Mouse (Mus musculus) kidney, postnatal 36 days (tissue): Measurements from ENCODE around the gene Plxnc1.

Experiments
- DNase-seq, 2 experiments: peaks; one replicate each; pipeline ENCODE4 v3.0.0; 2021 to 2022; ENCODE audit warnings: mixed read lengths in 2 of 2

The Plxnc1 gene

DNA sequence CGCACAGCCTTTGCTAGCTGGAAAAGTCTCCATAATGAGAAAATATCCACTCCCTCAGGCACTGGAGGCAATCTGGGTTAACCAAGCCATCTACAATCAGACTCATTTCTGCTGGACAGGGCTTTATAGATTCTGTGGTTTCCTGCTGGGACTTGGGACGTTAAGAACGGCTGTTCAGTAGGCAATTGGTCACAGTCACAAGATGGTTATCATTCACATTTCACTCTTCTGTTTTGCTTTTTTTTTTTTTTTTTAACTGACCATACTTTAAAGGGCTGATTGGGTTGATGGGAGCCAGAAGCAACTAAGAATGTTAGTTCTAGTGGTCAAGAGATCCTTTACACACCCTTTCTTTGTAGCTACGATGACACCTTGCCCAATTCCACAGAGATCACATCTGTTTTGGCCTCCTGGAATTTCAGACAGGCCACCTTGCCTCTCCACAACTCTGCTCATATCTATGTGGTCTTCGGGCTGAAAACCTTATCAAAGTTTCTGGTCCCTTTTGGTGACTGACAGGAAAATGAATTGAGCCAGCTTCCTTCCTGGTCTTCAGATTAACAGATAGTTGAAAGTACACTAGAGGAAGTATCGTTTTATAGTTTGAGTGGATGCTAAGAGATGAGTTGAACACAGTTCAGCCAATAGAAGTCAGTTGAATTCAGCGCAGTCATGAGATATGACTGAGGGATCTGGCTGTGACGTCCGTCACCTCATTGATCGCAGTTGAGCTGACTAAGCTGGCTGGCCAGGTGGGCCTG, 3.5 kb upstream of the Plxnc1 start:
- DNase-seq: no peak

GRCm38 (mm10) chr10:94947386-94947785, 2.8 kb upstream of the Plxnc1 start:
- no peak for DNase-seq

- peak in 1 of 2 experiments; percentile 19 for DNase-seq
Measured at GRCm38 (mm10) chr10:94945206-94945711, 624 bp upstream of the Plxnc1 start.

DNA sequence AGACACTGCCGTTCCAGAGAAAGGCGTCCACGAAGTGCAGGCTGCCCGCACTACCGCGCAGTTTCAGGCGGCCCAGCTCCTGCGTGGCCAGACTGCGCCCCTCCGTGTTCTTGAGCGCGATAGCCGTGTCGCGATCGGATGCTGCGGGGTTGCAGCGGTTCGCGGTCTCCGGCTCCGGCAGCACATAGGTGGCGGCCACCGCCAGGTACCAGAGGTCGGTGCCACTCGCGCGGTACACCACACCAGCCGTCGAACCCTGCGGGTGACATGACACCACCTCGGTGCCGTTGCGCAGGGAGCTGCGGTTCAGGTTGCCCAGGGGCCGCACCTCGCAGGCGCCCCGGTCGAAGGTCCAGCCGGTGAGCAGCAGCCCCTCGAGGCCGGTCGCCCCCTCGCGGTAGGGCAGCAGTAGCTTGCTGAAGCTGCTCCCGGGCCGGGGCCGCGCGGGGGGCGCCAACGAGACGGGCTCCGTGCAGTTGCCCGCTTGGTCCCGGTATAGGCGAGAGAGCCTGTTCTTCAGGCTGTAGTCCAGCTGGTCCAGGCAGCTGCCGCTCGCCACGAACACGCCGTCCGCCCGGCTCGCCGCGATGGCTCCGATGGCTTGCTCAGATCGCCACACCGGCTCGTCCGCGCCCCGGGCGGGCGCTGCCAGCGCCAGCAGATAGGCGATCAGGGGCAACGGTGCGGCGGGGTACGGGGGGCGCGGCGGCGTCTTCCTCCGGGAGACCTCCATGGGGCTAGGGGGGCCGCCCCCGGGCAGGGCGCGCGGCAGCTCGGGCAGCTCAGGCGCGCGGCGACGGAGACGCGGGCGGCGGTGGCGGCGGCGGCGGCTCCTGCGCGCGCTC, 567 bp downstream of the Plxnc1 start:
- DNase-seq: peak; percentile 8 to 61

DNA sequence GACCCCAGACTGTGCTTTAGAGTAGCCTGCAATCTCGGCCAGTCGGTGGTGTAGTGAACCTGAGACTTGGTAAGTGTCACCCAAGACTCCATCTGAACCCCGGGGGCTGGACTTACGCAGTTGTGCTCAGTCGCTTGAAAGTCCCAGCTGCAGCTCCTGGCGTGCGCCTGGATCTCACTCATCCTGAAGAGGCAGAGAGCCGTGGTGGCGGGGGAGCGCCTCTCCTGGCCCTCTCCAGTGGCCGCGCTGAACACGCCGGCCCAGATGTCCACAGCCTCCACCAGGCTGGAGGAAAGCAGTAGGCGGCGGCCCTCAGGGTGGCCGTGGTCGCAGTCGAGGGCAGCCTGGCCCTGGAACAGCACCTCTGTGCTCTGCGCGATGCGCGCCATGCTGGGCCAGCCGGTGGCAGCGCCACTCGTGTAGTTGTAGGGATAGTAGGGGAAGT, 1.2 kb downstream of the Plxnc1 start:
- peak in 1 of 2 experiments; percentile 38 for DNase-seq

DNA sequence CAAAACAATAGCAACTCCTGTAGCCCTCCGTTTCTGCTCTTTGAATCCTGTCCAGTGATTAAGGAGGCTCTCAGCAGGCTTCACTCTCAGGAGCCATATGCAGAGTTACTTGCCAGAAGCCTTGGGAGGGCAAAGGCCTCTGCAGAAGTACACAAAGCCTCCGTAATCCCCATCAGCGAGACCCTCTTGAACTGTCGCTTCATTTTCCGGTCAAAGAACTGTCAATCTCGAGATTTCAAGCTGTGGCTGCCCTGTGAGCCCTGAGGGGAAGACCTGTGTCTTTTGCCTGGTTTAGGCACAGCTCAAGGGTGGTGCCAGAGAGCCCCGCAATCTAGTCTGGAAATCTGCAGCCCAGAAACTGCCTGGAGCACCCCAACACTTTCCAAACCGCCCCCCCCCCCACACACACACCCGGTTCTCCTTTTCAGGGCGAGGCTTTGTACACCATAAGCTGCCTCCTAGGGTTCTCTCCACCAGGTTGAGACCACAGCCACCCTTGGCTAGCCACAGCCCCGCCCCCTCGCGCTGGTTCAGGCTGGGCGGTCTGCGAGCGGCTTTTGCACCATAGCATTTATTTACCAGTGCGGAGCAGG, 2.1 kb downstream of the Plxnc1 start:
- peak; percentile 16 to 60 for DNase-seq

- no peak for DNase-seq
Measured at GRCm38 (mm10) chr10:94941551-94941950, 3.1 kb downstream of the Plxnc1 start.

GRCm38 (mm10) chr10:94940786-94941185, 3.8 kb downstream of the Plxnc1 start:
- no peak for DNase-seq

DNA sequence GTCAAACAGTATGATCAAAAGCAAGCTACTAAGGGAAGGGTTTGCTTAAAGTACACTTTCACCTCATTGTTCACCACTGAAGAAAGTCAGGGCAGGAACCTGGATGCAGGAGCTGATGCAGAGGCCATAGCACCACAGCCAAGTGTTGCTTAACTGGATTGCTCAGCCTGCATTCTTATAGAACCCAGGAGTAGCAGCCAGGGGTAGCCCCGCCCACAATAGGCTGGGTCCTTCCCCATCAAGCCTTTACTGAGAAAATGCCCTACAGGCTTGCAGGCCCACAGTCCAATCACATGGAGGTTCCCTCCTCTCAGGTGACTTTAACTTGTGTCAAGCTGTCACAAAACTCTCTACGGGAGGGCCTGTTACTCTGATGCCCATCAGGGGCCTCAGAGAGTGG, 4.6 kb downstream of the Plxnc1 start:
- DNase-seq: no peak

GRCm38 (mm10) chr10:94938899-94939298, 5.7 kb downstream of the Plxnc1 start:
- DNase-seq: no peak

DNA sequence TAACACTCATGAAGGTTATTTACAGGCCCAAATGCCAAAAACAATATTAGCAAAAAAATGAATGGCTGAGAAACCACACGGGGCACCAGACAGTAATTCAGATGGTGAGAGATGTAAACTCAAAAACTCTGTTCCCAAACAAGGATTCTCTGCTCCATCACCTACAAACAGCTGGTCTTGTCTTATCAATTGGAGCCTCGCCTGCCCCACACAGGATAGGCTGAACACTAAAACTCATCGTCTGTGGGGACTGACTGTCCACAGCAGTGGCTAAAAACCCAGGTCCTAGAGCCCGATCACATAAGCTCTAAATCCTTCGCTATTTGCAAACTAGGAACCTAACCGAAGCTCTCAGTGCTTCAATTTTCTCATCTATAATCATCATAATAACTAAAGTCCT, 6.3 kb downstream of the Plxnc1 start:
- no peak for DNase-seq

GRCm38 (mm10) chr10:94935270-94935669, 9.4 kb downstream of the Plxnc1 start:
- DNase-seq: no peak

GRCm38 (mm10) chr10:94934151-94934614, 10.5 kb downstream of the Plxnc1 start:
- no peak for DNase-seq

GRCm38 (mm10) chr10:94931961-94932832, 12.4 kb downstream of the Plxnc1 start:
- DNase-seq: peak; percentile 48 to 57

GRCm38 (mm10) chr10:94928164-94928563, 16.5 kb downstream of the Plxnc1 start:
- DNase-seq: no peak

DNA sequence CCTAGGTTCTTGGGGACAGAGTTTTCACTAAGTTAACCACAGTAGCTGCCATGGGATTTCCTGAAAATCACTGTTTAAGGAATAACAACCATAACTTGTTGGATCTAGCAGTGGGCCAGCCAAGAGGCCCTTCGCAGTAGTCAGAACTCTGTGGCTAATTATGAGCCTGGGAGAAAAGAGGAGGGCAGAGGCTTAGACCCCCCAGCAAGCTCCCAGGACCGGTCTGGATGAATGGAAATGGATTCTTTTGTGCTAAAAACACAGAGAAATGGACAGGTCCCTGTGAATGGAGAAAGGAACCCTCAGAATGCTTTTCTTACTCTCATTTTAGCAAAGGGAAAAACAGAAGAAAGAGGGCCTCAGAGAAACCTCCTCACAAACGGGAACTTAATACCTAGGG, 18.3 kb downstream of the Plxnc1 start:
- no peak for DNase-seq

GRCm38 (mm10) chr10:94924878-94925277, 19.8 kb downstream of the Plxnc1 start:
- no peak for DNase-seq

DNA sequence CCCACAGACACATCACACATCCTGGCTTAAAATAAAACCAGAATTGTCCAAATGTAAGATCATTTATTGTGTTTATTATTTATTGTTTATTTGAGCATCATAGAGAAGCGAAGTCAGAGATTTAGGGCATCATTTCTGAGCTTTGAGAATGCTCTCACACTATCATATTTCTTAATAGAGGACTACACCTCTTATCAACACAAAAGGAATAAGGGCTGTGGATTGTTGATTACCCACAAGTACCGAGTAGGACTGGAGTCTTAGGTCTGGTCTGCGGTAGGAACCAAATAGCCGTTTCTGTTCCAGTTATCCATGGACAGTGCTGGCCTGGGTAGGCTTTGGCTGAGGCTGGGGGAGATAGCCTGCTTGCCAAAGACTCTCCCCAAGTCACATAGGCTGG, 20.2 kb downstream of the Plxnc1 start:
- DNase-seq: no peak

- no peak for DNase-seq
Measured at GRCm38 (mm10) chr10:94923337-94923762, 21.3 kb downstream of the Plxnc1 start.

DNA sequence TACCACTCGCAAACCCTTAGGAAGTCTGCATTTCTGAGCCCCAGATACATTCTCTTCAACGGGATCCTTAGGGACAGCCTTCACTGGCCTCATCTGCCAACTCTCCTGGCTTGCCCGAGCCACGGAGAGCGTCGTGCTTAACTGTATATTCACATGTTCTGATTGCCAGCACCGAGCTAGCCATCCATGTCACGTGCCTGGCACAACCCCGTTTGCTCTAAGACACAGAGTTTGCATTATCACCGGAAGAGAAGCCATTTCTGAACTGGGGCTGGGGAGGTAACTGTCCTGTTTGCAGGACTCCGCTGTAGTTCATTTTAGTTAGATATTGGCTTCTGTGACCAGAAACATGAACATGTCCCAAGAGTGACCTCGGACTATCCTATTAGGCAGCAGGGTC, 21.8 kb downstream of the Plxnc1 start:
- no peak for DNase-seq

DNA sequence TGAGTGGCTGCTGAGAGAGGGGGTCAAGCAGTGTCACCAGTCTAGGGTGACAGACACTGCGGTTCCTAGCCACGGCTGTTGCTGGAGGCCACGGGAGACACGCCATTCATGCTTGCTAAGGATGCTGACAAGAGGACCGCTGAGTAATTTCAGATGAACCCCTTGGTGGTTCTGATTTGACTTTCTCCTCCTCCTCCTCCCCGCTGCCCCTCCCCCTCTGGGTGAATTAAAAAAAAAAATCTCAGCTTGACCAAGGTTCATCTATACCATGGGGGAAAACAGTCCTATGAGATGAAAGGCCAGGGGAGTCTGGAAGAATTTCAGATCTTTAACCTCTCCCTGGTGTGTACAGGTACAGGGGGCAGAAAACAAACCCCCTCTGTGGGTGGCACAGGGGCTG, 22.9 kb downstream of the Plxnc1 start:
- no peak for DNase-seq

- no peak for DNase-seq
Measured at GRCm38 (mm10) chr10:94920526-94920925, 24.1 kb downstream of the Plxnc1 start.
